Mouse (Mus musculus): Measurements from ENCODE around the gene 1810010H24Rik. TPM values are rescaled to one million over a fixed set of nuclear protein-coding genes. Genes with fewer than 3 reads are reported as not detected.
"Not testable (repeated sequence)": the region's sequence is repeated elsewhere in the genome, so short reads cannot be mapped to it uniquely, and the experiment has no call there.

1810010H24Rik gene
- polyA plus RNA-seq, 1 experiment, result not detected

DNA sequence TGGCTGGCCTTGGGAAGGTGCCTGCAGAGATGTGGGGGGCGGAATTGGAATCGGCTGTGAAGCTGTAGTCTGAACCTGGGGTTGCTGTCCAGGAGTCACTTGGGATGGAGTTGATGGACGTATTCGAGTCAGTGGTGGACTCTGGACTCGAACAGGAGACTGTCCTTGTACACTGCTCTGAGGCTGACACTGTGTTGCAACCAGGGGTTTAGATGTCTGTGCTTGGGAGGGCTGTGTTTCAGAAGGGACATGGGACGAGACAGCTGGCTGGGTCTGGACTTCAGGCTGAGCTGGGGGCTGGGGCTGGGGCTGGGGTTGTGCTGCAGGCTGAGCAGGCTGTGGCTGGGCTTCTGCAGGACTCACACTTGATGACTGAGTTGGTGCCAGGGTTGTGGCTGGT is 29.4 kb downstream of the 1810010H24Rik start:
- WGBS, result 95% methylated on average over 6 of the region's 6 CpGs
- H3K4me3 ChIP-seq (ENCODE audit: insufficient read depth, low read depth, low read length), result no peak overlapping the region
- no peak overlapping the region for H3K27ac ChIP-seq (ENCODE audit: insufficient read depth, low read depth, low read length)
- no peaks in the 10 kb centered on the region for H3K4me1 ChIP-seq (ENCODE audit: control insufficient read depth, insufficient read depth, low read length)
- no peak for TF ChIP-seq CTCF (IDR thresholded peaks at IDR 0.05; ENCODE audit: insufficient read depth, low read depth, low read length)
- no peak for TF ChIP-seq POLR2A (IDR thresholded peaks at IDR 0.05; ENCODE audit: insufficient read depth, low read depth, low read length)

DNA sequence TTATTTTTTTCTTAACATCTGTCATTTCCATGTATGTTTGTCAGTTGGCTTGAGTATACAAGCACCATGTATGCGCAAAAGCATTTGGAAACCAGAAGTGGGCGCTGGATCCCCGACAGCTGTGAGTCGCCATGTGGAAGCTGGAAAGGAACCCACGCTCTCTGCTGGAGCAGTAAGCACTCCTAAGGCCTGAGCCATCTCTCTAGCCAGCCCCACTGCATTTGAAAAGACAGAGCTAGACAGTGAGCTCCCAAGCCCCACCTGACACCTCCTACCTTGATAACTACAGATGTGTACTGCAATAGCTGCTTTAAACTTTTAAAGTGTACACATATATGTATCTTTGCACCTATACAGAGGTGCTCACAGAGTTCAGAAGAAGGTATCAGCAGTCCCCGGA is 31.9 kb downstream of the 1810010H24Rik start:
- H3K27ac ChIP-seq (ENCODE audit: insufficient read depth, low read depth, low read length), result no peak overlapping the region

DNA sequence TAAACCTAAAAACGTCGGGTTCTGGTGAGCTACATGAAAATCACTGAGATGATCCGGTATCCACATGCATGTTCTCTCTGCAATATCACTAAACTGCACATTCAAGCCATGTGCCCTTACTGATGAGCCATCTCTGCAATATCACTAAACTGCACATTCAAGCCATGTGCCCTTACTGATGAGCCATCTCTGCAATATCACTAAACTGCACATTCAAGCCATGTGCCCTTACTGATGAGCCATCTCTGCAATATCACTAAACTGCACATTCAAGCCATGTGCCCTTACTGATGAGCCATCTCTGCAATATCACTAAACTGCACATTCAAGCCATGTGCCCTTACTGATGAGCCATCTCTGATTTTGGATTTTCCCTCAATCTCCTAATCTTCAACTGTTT is 34.2 kb downstream of the 1810010H24Rik start:
- H3K4me3 ChIP-seq (ENCODE audit: insufficient read depth, low read depth, low read length); H3K4me1 ChIP-seq (ENCODE audit: control insufficient read depth, insufficient read depth, low read length); H3K27ac ChIP-seq (ENCODE audit: insufficient read depth, low read depth, low read length): not testable (repeated sequence)
- 95% methylated on average over 3 of the region's 3 CpGs for WGBS

More for the DNA sequence above, 31.9 kb downstream of the 1810010H24Rik start:
- no peak for TF ChIP-seq POLR2A (IDR thresholded peaks at IDR 0.05; ENCODE audit: insufficient read depth, low read depth, low read length)
- TF ChIP-seq CTCF (IDR thresholded peaks at IDR 0.05; ENCODE audit: insufficient read depth, low read depth, low read length), result no peak
- Histone ChIP-seq H3K4me1 (ENCODE audit: control insufficient read depth, insufficient read depth, low read length) (no peaks in the 10 kb centered on the region), H3K4me3 (ENCODE audit: insufficient read depth, low read depth, low read length) (no peak overlapping the region)
- 78% methylated on average over 6 of the region's 6 CpGs for WGBS

DNA sequence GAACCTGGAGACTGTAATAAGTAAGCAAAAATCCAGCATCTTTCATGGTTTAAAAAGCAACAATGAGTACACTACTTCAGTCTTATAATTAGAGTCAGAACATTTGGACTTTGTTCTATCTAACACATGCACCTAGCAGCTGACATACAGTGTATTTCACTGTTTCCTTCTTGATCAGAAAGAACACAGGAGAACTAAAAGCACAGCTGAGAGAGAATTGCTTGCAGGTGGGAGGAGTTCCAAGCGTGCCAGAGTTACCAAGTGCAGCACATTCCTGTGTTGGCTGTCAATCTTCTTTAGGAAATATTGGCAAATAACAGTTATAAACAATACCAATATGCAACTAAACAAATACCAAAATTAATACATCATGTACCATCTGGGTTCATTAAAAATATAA is 35.5 kb downstream of the 1810010H24Rik start:
- no peak overlapping the region for H3K4me3 ChIP-seq (ENCODE audit: insufficient read depth, low read depth, low read length)
- WGBS, result 75% methylated on average over 1 of the region's 1 CpGs

DNA sequence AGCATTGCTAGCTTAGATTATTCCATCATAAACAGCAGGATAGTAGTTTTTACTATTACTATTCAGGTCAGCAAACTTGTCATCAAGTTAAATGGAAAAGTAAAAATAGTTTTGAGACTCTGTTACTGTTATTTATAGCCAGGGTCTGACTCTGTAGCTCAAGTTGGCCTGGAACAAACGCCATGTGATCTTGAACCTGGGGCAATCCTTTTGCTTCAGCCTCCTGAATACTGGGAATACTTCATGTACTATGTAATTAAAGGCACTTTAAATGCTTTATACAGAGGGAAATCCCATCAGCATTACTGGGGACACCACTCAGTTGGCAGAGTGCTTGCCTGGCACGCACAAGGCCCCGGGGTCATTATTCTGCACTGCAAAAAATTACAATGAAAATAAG is 37.6 kb downstream of the 1810010H24Rik start:
- TF ChIP-seq POLR2A (IDR thresholded peaks at IDR 0.05; ENCODE audit: insufficient read depth, low read depth, low read length), result no peak
- no peak for TF ChIP-seq CTCF (IDR thresholded peaks at IDR 0.05; ENCODE audit: insufficient read depth, low read depth, low read length)
- Histone ChIP-seq H3K27ac (ENCODE audit: insufficient read depth, low read depth, low read length) (no peak overlapping the region), H3K4me1 (ENCODE audit: control insufficient read depth, insufficient read depth, low read length) (peaks cover 5% of the 10 kb centered on the region; the same call in 1 of the 2 replicates), H3K4me3 (ENCODE audit: insufficient read depth, low read depth, low read length) (no peak overlapping the region)
- WGBS, result 35% methylated on average over 3 of the region's 3 CpGs

More for the DNA sequence above, 35.5 kb downstream of the 1810010H24Rik start:
- no peak overlapping the region for H3K27ac ChIP-seq (ENCODE audit: insufficient read depth, low read depth, low read length)
- no peak for TF ChIP-seq CTCF (IDR thresholded peaks at IDR 0.05; ENCODE audit: insufficient read depth, low read depth, low read length)
- H3K4me1 ChIP-seq (ENCODE audit: control insufficient read depth, insufficient read depth, low read length), result peaks cover 5% of the 10 kb centered on the region; the same call in 1 of the 2 replicates

DNA sequence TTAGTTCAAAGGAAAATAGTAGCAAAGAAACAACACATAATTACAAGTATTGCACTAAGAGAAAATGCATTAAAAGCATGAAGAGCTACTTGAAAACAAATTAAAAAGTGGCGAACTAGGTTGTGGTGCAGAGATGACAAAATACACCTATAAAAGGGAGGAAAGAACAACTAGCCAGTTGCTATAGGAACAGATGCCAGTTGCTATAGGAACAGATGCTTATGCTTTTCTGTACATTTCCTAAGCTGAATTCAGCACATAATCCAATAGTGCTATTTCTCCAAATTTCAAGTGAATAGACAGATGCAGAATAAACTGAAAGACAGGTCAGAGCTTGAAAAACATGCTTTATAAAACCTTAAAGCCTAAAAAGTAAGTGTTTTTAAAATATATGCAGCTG is 39.1 kb downstream of the 1810010H24Rik start:
- WGBS, result 48% methylated on average over 1 of the region's 1 CpGs
- Histone ChIP-seq H3K27ac (ENCODE audit: insufficient read depth, low read depth, low read length) (no peak overlapping the region), H3K4me3 (ENCODE audit: insufficient read depth, low read depth, low read length) (no peak overlapping the region), H3K4me1 (ENCODE audit: control insufficient read depth, insufficient read depth, low read length) (peaks cover 5% of the 10 kb centered on the region; the same call in 1 of the 2 replicates)
- TF ChIP-seq POLR2A (IDR thresholded peaks at IDR 0.05; ENCODE audit: insufficient read depth, low read depth, low read length) (no peak), CTCF (IDR thresholded peaks at IDR 0.05; ENCODE audit: insufficient read depth, low read depth, low read length) (no peak)

DNA sequence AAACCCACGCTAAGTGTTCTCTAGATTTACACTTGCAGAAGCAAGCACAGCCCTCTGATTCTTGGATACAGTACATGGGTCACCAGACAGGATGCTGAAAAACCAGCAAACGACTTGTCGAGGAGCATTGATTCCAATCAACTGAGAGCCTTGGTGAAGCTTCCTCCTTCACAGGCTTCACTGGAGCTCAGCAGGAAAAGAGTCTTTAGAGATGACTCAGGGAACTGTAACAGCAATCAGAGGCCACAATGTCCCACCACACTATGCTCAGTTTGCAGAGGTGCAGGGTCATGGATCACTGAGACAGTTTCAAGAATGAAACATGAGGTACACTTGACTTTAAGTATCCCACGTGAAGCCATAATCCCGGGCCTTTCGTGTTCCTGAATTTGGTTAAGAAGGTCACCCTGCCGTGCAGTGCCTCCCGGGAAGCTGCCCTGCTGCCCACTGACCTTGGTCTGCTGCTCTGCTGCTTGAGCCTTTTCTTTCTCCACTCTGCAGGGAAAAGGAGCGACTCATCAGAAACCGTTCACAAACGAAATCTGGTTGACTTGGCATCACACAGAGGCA is 39.8 kb downstream of the 1810010H24Rik start:
- WGBS, result 77% methylated on average over 11 of the region's 11 CpGs
- TF ChIP-seq CTCF (IDR thresholded peaks at IDR 0.05; ENCODE audit: insufficient read depth, low read depth, low read length), result no peak
- TF ChIP-seq POLR2A (IDR thresholded peaks at IDR 0.05; ENCODE audit: insufficient read depth, low read depth, low read length), result no peak
- H3K4me3 ChIP-seq (ENCODE audit: insufficient read depth, low read depth, low read length), result no peak overlapping the region
- peaks cover 7% of the 10 kb centered on the region; the same call in 1 of the 2 replicates for H3K4me1 ChIP-seq (ENCODE audit: control insufficient read depth, insufficient read depth, low read length)
- H3K27ac ChIP-seq (ENCODE audit: insufficient read depth, low read depth, low read length), result peak overlapping the region; percentile 14; the same call in 1 of the 2 replicates

Other genes starting within 250 kb of the 1810010H24Rik start
- gene Polg2, start 246.1 kb upstream of the 1810010H24Rik start, polyA plus RNA-seq (2012; ENCODE audit: insufficient read depth, insufficient read length, low replicate concordance, missing spikeins), result not detected in 2 replicates
- gene Ddx5, start 236.5 kb upstream of the 1810010H24Rik start, polyA plus RNA-seq (2012; ENCODE audit: insufficient read depth, insufficient read length, low replicate concordance, missing spikeins), result 601 and 983 TPM in 2 replicates
- not detected in 2 replicates for gene Cep95, start 236.4 kb upstream of the 1810010H24Rik start, polyA plus RNA-seq (2012; ENCODE audit: insufficient read depth, insufficient read length, low replicate concordance, missing spikeins)
- not detected in 2 replicates for gene Smurf2, start 105.0 kb upstream of the 1810010H24Rik start, polyA plus RNA-seq (2012; ENCODE audit: insufficient read depth, insufficient read length, low replicate concordance, missing spikeins)
- not detected in 2 replicates for gene Kpna2, start 26.1 kb upstream of the 1810010H24Rik start, polyA plus RNA-seq (2012; ENCODE audit: insufficient read depth, insufficient read length, low replicate concordance, missing spikeins)
- 76.8 TPM in 1 of 2 replicates, not detected in the other for gene Bptf, start 106.4 kb downstream of the 1810010H24Rik start, polyA plus RNA-seq (2012; ENCODE audit: insufficient read depth, insufficient read length, low replicate concordance, missing spikeins)
- not detected in 2 replicates for gene Nol11, start 163.7 kb downstream of the 1810010H24Rik start, polyA plus RNA-seq (2012; ENCODE audit: insufficient read depth, insufficient read length, low replicate concordance, missing spikeins)